Mouse (Mus musculus): ENCODE measurements around the gene Mrpl30. TPM values are rescaled to one million over a fixed set of nuclear protein-coding genes. Genes with fewer than 3 reads are reported as not detected.

Gene Mrpl30
- total RNA-seq, 4 experiments from 2014 or later: 129 to 154 (median 145) TPM

DNA sequence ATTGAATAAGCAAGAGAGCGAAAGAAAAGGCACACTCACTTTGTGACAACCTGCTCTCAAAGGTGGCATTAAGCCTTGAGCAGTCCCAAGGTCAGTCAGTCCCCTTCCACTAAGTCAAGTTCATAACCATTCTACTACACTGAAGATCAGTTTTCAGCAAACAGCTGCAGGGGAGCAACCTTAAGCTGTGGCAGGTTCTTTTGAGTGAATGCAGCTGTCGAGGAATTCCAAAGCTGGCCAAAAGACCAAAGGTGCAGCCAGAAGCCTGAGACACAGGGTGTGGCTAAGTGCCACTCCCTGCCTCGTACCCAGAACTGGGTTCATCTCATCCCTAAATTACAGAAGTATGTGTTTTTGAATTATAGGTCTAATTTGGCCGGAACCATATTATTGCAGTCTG lies 9.5 kb downstream of the Mrpl30 start:
- no peak for DNase-seq (ENCODE audit: low spot score in 2 of 2)

DNA sequence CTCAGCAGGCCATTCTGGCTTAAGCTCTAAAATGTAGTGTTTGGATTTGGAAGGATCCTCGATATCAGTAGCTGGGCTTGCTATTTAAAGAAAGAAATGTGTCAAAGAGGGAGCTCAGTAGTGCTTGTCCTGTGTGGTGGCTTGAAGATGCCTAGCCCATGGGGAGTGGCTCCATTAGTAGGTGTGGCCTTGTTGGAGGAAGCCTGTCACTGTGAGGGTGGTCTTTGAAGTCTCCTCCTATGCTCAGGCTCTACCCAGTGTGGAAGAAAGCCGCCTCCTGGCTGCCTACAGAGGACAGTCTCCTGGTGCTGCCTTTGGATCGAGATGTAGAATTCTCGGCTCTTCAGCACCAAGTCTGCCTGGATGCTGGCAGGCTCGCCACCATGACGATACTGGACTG lies 10.0 kb downstream of the Mrpl30 start:
- DNase-seq (ENCODE audit: low spot score in 2 of 2): no peak

DNA sequence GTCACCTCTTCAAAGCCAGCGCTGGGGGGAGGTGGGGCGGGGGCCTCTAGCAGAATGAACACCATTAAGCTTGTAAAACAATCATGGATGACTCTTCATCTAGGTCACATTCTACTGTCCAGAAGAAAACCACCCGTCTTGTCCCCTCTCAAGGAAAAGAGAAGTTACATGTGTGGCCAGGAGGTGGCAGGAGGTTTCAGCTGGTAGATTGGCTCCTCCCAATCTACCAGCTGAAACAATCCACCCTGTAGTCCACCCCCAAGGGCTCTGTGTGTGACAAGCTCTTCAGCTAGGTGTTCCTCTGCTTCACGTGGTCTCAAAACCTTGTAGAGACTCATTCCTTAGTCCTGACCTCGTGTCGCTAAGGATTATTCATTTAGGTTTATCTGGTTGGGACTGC lies 12.9 kb downstream of the Mrpl30 start:
- no peak for DNase-seq (ENCODE audit: low spot score in 2 of 2)

DNA sequence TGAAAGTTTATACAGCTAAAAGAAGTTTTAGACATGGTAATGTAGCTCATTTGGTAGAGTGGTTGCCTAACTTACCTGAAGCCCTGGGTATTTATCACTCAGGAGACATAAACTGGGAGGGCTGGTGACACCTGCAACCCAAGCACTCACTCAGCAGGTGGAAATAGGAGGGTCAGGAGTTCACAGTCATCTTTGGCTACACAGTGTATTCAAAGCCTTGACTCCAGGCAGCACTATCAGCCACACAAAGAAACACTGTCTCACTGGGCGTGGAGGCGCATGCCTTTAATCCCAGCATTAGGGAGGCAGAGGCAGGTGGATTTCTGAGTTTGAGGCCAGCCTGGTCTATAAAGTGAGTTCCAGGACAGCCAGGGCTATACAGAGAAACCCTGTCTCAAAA lies 22.5 kb downstream of the Mrpl30 start:
- DNase-seq (ENCODE audit: low spot score in 2 of 2): no peak

DNA sequence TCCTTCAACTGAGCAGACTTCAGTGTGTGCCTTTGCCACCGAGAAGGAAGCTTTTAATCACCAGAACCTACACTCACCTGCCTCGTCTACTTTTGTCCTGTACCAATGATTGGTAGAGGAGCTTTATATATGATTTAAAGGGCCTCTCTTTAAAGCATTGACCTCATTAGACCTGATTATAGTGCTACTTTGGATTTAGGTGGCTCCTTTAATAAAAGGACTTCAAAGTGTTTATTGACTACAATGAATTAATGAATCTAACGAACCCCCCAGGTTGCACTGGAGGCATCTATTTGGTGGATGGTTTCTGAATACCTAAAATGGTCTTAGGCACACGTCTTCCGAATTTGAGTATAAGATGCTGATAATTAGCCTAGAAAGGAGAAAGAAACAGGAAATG lies 26.1 kb downstream of the Mrpl30 start, which contains the start of gene Lyg2:
Gene Lyg2 (minus strand): TSS at position 101 of the 400 bp plus-strand sequence.
- DNase-seq (ENCODE audit: low spot score in 2 of 2): no peak

DNA sequence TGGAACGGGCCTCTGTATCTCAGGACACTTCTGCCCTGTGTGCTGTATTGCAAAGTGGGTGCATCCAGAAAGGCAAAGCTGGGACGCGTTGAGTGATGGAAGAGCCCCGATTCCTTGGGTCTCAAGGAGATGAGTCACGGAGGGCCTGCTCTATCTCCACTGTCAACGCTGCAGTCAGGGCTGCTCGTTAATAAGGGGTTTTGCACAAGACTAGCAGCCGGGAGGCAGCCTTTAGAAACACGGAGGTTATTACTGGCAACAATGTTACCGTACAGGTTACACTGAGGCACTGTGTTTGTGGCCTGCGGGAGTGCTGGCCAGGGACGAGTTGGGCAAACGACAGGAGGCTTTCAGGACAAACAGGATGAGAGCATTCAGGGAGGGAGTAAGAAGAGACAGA lies 27.4 kb downstream of the Mrpl30 start:
- DNase-seq (ENCODE audit: low spot score in 2 of 2): no peak

DNA sequence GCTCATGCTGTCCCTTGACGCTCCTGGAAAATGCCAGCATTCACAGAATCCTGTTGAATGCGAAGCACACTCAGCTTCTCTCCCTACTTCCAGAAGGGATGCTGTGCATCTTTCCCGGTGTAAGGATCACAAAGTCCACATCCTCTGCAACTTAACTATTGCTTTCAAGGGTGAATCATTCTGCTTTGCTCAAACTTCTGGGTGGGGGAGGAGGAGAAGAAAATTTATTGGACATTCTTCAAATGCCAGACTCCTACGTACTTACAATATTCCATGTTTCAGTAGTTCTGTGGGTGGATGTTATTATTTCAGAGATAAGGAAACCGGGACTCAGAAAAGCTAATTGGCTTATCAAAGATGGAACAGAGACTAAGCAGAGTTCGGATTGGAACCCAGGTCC lies 27.8 kb downstream of the Mrpl30 start:
- DNase-seq (ENCODE audit: low spot score in 2 of 2): no peak

DNA sequence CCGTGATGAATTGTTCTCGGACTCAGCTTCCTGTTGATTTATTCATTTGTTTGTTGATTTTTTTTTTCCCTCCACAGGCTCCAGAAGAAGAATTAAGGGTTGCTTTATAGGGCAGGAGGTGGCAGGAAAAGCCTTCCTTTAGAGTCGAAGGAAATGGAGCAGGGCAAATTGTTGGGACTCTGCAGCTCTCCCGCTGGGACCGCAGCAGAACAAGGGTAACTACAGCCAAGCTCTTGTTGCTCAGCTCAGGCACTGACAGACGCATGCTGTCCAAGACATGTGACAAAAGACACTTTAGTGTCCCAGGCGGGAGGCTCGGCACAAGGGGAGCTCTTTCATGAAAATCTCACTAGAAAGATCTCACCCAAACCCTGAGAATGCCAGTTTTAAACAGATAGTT lies 32.3 kb downstream of the Mrpl30 start:
- DNase-seq (ENCODE audit: low spot score in 2 of 2): no peak

DNA sequence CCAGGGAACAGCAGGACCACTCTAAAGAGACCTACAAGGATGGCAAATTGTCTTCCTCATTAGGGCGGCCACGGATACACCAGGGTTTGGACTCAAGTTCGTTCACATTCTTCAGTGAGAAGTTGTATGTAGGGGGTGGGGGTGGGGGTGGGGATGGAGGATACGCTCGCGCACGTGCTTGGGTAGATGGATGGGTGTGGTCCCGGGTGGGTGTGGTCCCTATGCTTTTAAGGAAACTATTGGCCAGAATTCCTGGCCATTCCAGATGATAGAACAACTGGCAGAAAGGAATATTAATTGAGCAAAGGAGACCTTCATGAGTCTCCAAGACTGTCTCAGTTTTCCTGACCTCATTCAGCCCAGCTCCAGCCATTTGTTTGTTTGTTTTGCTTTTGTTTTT lies 35.7 kb downstream of the Mrpl30 start:
- DNase-seq (ENCODE audit: low spot score in 2 of 2): no peak

DNA sequence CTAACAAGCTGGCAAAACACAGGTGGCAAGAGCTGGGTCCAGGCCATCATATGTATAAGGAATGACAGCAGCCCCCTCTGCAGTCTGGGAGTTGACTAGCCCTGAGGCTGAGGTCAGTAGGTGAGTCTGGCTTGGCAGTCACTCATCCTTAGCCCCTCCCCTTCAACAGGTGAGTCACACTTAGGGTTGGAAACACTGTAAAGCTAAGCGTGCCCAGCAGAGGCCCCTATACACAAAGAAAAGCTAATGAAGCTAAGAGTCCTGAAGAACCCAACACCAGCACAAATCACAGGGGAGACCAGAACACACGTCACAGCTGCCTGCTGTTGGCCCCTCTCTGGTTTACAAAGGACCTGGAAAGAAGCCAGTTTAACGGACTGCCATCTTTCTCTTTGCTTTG lies 41.5 kb downstream of the Mrpl30 start:
- no peak for DNase-seq (ENCODE audit: low spot score in 2 of 2)

Other genes starting within 250 kb of the Mrpl30 start
- 100 to 1,000 TPM; 243 to 289 (median 255) TPM for gene 2010300C02Rik, start 170.4 kb upstream of the Mrpl30 start, total RNA-seq (2022)
- gene Tsga10, start 24.0 kb upstream of the Mrpl30 start, total RNA-seq (2022): 10 to 100 TPM; 15.9 to 18.9 (median 17.4) TPM
- gene Lipt1, start 18.7 kb upstream of the Mrpl30 start, total RNA-seq (2022): 10 to 100 TPM in 3 of 4 experiments, 1 to 10 TPM in 1; 9.2 to 13.0 (median 11.9) TPM
- gene Mitd1, start 66 bp upstream of the Mrpl30 start, total RNA-seq (2022): 10 to 100 TPM in 2 of 4 experiments, 1 to 10 TPM in 2; 7.4 to 11.8 (median 9.4) TPM
- gene Lyg2, start 26.0 kb downstream of the Mrpl30 start, total RNA-seq (2022): not detected
- not detected for gene Lyg1, start 67.3 kb downstream of the Mrpl30 start, total RNA-seq (2022)
- gene Txndc9, start 107.4 kb downstream of the Mrpl30 start, total RNA-seq (2022): 10 to 100 TPM; 57.1 to 62.3 (median 61.7) TPM
- 10 to 100 TPM; 36.2 to 40.3 (median 37.5) TPM for gene Eif5b, start 107.5 kb downstream of the Mrpl30 start, total RNA-seq (2022)
- 10 to 100 TPM; 43.6 to 45.9 (median 44.7) TPM for gene Rev1, start 239.3 kb downstream of the Mrpl30 start, total RNA-seq (2022)